Mouse (Mus musculus): ENCODE measurements around the gene Arrdc2.

DNA sequence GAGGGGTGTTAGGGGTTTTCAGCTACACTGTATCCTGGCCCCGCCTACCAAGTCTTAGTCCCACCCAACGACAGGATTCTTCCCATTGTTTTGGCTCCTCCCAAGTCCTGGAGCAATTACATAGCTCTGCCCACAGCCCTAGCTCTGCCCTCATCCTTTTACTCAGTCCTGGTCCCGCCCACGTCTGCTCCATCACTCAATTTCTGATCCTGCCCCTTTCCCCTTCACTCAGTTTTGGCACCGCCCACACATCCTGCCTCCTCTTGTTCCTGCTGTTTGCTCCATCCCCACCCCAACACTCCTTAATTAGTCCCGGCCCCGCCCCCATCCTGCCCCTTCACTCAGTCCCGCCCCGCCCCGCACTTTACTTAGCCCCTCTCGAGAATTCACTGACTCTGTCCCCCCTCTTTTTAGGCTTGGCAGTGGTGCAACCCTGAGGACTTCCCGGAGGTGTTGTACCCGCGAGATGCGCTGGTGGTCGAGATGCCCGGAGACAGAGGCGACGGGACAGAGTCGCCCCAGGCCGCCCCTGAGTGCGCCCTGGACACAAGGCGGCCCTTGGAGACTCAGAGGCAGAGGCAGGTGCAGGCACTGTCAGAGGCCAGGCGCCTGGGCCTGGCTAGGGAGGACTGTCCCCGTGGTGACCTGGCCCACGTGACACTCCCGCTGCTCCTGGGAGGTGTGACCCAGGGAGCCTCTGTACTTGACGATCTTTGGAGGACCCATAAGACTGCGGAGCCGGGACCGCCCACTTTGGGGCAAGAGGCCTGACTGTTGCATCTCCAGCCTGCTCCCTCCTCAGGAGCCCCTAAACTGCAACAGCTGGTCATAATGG lies 19.2 kb downstream of the Arrdc2 start:
- TF ChIP-seq MAFK (IDR thresholded peaks at IDR 0.05; ENCODE audit: insufficient read depth, low read depth, low read length) (no peak), ZNF384 (IDR thresholded peaks at IDR 0.05; ENCODE audit: low read depth, low read length) (no peak), ZC3H11A (IDR thresholded peaks at IDR 0.05; ENCODE audit: borderline replicate concordance, low read depth, low read length) (no peak), HCFC1 (IDR thresholded peaks at IDR 0.05; ENCODE audit: borderline replicate concordance, insufficient read depth, low read length) (no peak), CHD2 (IDR thresholded peaks at IDR 0.05; ENCODE audit: low read depth, low read length) (no peak)

All from ES-E14 (cell line).